Mouse (Mus musculus) bone marrow macrophage, adult 2 months (primary cell): ENCODE measurements around the gene Kctd11.

Experiments
- CTCF ChIP-seq: IDR thresholded peaks from 2 replicates; pipeline ENCODE4 v1.5.1; 2012; ENCODE audit warnings: low read depth, mild to moderate bottlenecking, low read length, moderate library complexity
- POLR2A ChIP-seq: IDR thresholded peaks from 2 replicates; pipeline ENCODE4 v1.6.1; 2012; ENCODE audit warnings: mild to moderate bottlenecking, low read depth, low read length, borderline replicate concordance

DNA sequence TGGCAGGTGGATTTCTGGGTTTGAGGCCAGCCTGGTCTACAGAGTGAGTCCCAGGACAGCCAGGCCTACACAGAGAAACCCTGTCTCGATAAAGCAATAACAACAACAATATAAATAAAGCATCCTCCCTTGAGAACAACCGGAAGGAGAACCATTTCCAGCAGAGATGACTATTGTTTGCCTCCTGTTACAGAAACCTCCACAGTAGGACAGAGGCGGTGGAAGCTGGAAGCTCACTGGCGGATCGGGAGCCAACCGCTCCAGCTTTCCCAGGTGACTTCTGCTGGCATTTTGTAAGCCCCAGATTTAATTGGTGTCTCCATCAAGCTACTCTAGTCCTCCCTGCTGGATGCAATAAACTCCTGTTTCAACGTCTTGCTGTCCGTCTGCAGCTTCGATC, 15.6 kb downstream of the Kctd11 start:
- TF ChIP-seq POLR2A (no peak), CTCF (no peak)
